Mouse (Mus musculus): ENCODE data around the gene Sft2d1.

DNA sequence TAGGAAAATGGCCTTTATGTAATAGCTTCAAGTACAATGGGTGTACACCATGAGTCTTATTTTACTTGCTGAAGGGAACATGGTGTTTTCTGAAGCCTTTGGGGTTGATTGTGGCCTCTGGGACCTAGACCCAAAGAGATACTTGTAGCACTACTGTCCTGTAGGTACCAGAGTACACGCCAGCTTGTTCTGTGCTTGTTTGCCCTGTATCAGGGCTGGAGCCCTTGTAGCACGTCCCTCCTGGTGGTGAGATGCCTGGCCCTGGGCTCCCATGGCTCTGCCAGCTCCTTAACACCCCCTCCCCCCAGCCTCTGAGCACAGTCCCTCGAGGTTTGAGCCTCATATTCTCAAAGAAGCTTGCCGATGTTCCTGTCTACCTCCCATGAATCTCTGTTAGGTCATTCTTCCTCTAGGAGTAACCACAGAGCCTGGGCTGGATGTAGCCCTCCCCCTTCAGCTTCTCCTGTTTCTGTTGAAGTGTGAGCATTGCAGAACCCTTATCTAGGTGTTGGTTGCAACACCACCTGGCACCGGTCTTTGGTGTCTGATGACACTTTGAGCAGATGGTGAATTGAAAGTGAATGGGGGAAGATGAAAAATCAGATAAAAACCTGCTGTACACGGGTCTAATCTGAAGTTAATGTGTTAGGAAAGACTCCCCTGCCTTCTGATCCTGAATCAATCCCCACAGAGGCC lies 38.7 kb upstream of the Sft2d1 start:
- TF ChIP-seq CTCF (IDR thresholded peaks at IDR 0.05; ENCODE audit: control insufficient read depth, insufficient read depth, low read length) (no peak), POLR2A (IDR thresholded peaks at IDR 0.05; ENCODE audit: borderline replicate concordance, control insufficient read depth, low read depth, low read length) (no peak)

All from bone marrow, adult 2 months (tissue).